ENCODE assay signal across 12 mouse cellular contexts in genomic region chr7:44633407-44633806, GRCm38 (mm10). TPM values are rescaled to one million over a fixed set of nuclear protein-coding genes. Genes with fewer than 3 reads are reported as not detected.
DNase-seq lines count a peak whose midpoint lies in the region; ATAC-seq and TF ChIP-seq lines count a peak whose summit lies in the region.
"Had no signal": no experiment of that assay in that cellular context is flagged by ENCODE, and none has a peak within 500 bp of the region (broad histone marks: within the 10 kb centered on the region; RNA-seq: fewer than 3 reads in every experiment).

No protein-coding gene starts in this region.

- H3K27me3 ChIP-seq in lung, embryonic 14.5 days (ENCODE audit: insufficient read depth, low read length), result peaks cover 3% of the 10 kb centered on the region; the same call in 1 of the 2 replicates

- DNase-seq in gastrocnemius, postnatal 10 days, result peak; percentile 50
- no peak for DNase-seq in gastrocnemius, postnatal 36 days
- peak; percentile 13 for DNase-seq in lung, embryonic 14.5 days
- no peak for DNase-seq in lung, adult 2 months
- DNase-seq in ES-CJ7 (ENCODE audit: low read depth, low spot score), result peak; percentile 51
- peak; percentile 48 for DNase-seq in embryo, embryonic 11 days
- no peak for DNase-seq in right cerebral cortex, adult 2 months (ENCODE audit: low spot score in 2 of 2)
- no peak for DNase-seq in c-Kit-positive CD71-positive TER-119-positive erythroid progenitor cells, embryonic 14.5 days (ENCODE audit: low spot score)
- DNase-seq: kidney, postnatal 14 days; liver, embryonic 13.5 days had no signal

- no peak overlapping the region for H3K4me3 ChIP-seq in lung, embryonic 14.5 days (ENCODE audit: low read depth, low read length)
- no peak overlapping the region for H3K4me3 ChIP-seq in lung, adult 2 months (replicated peaks; ENCODE audit: extremely low read depth, low read depth, low read length)
- H3K4me3 ChIP-seq: embryonic facial prominence, embryonic 12.5 days; liver, embryonic 13.5 days; neural tube, embryonic 13.5 days had no signal

- H3K4me1 ChIP-seq in lung, embryonic 14.5 days (ENCODE audit: insufficient read depth), result no peaks in the 10 kb centered on the region
- H3K4me1 ChIP-seq in lung, adult 2 months (ENCODE audit: control insufficient read depth, insufficient read depth, low read length), result no peaks in the 10 kb centered on the region
- H3K4me1 ChIP-seq: liver, embryonic 13.5 days; neural tube, embryonic 13.5 days had no signal

- peak; percentile 54 for TF ChIP-seq CTCF in lung, embryonic 14.5 days (IDR thresholded peaks at IDR 0.05; ENCODE audit: low read depth)
- TF ChIP-seq CTCF in lung, adult 2 months (IDR thresholded peaks at IDR 0.05; ENCODE audit: insufficient read depth, low read length), result no peak

- H3K36me3 ChIP-seq in lung, embryonic 14.5 days (ENCODE audit: insufficient read depth), result no peaks in the 10 kb centered on the region
- H3K36me3 ChIP-seq: embryonic facial prominence, embryonic 12.5 days; liver, embryonic 13.5 days; neural tube, embryonic 13.5 days had no signal

- no peak for TF ChIP-seq POLR2A in lung, adult 2 months (IDR thresholded peaks at IDR 0.05; ENCODE audit: borderline replicate concordance, extremely low read depth, low read depth, low read length)

- WGBS in lung, embryonic 14.5 days, result 19% methylated on average over 15 of the region's 15 CpGs
- 25% methylated on average over 15 of the region's 15 CpGs for WGBS in lung, adult 2 months

- no peaks in the 10 kb centered on the region for H3K9me3 ChIP-seq in lung, embryonic 14.5 days (ENCODE audit: low read depth, low read length)
- H3K9me3 ChIP-seq: embryonic facial prominence, embryonic 12.5 days; liver, embryonic 13.5 days had no signal

- H3K4me2 ChIP-seq in lung, embryonic 14.5 days, result no peak overlapping the region
- H3K4me2 ChIP-seq: embryonic facial prominence, embryonic 12.5 days; liver, embryonic 13.5 days; neural tube, embryonic 13.5 days had no signal

- intact Hi-C loops in gastrocnemius, postnatal 36 days (cut with DNase I), result no loop called here

- H3K27ac ChIP-seq in lung, embryonic 14.5 days (ENCODE audit: low read depth), result no peak overlapping the region
- H3K27ac ChIP-seq: embryonic facial prominence, embryonic 12.5 days; liver, embryonic 13.5 days; neural tube, embryonic 13.5 days had no signal

- ATAC-seq in lung, embryonic 14.5 days (ENCODE audit: insufficient read depth), result no peak

- H3K9ac ChIP-seq in lung, embryonic 14.5 days, result no peak overlapping the region
- H3K9ac ChIP-seq: embryonic facial prominence, embryonic 12.5 days; liver, embryonic 13.5 days; neural tube, embryonic 13.5 days had no signal

RNA-seq across cellular contexts. Expression of gene Myh14, which starts 37.2 kb away (rescaled TPM):
- 10 to 100 TPM; 21.4 to 23.3 TPM for total RNA-seq in gastrocnemius, postnatal 10 days (2021)
- total RNA-seq in gastrocnemius, postnatal 36 days (2021), result 10 to 100 TPM; 22.5 to 29.7 TPM
- 33.6 and 37.3 TPM in 2 replicates for polyA plus RNA-seq in lung, embryonic 14.5 days (2014; fragmentation: Nextera tagmentation; extraction: Ambion mirVana)
- polyA plus RNA-seq in lung, adult 2 months (2012; rRNA removed), result 223 and 227 TPM in 2 replicates

RNA-seq across cellular contexts. Expression of gene Kcnc3, which starts 42.9 kb away (rescaled TPM):
- 1 to 10 TPM; 1.4 to 1.6 TPM for total RNA-seq in gastrocnemius, postnatal 10 days (2021)
- total RNA-seq in gastrocnemius, postnatal 36 days (2021), result 1 to 10 TPM; 5.3 to 5.7 TPM
- polyA plus RNA-seq in lung, embryonic 14.5 days (2014; fragmentation: Nextera tagmentation; extraction: Ambion mirVana), result 0.70 and 0.97 TPM in 2 replicates
- 36.0 and 42.5 TPM in 2 replicates for polyA plus RNA-seq in lung, adult 2 months (2012; rRNA removed)

Comparison
In these comparisons a context has a peak if more than half of its experiments do, and no peak if none do; other contexts are left out.
1. DNase-seq: peak in gastrocnemius, postnatal 10 days (single experiment), lung, embryonic 14.5 days (single experiment), ES-CJ7 (single experiment) and embryo, embryonic 11 days (single experiment); none in gastrocnemius, postnatal 36 days (0 of 2), lung, adult 2 months (single experiment), right cerebral cortex, adult 2 months (0 of 2) and c-Kit-positive CD71-positive TER-119-positive erythroid progenitor cells, embryonic 14.5 days (single experiment).